Mouse (Mus musculus) kidney, postnatal 4 days (tissue): ENCODE results near the gene Aunip.

Experiments used
- DNase-seq, 2 experiments: peaks; one replicate each; pipeline ENCODE4 v3.0.0; 2021; ENCODE audit warnings: mixed read lengths in 2 of 2

Gene Aunip

GRCm38 (mm10) chr4:134510845-134511411 is at the start of gene Aunip:
Gene Aunip, plus strand, starts transcription at chr4:134510999.
- DNase-seq, result peak; percentile 98

- DNase-seq, result no peak
Measured at GRCm38 (mm10) chr4:134461252-134461651, 49.5 kb upstream of the Aunip start.

GRCm38 (mm10) chr4:134465789-134466188 is 45.0 kb upstream of the Aunip start:
- no peak for DNase-seq

DNA sequence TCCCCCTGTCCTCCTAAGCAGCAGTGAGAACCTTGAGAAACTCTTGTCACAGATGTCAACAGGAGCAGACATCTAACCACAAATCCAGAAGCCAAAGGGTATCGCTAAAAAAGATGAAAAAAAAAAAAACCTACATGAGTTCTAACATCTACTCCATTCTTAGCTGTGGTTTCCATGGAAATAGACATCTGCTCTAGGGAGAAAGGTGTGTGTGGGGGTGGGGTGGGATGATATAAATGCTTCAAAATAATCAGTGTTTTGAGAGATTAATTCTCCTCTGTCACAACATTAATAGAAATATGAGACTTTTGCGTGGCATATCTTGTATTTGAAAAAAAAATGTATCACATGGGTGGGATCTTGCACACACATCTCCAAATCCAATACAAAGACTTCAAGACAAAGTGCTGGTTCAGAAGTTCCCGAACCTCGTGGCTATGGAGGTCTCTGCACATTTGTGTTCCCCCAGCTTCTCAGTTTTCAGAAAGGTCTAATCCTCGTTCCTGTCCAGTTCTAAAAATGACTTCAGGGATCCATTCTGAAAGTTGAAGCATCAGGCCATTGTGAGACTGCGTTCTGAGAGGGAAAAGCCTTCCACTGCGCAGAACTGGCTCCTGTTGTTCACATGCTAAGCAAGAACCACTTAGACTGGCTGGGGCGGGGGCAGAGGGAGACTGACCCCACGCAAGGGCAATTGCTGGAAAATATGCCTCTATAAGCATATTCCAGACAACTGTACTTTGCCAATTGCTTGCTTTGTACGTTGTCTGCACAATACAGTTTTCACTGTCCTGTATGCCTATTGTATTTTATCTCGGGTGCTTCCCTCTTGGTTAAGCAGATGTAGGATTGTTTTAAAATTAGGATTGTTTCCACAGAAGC is 44.2 kb upstream of the Aunip start:
- DNase-seq, result no peak

- DNase-seq, result peak; percentile 43 to 50
Measured at GRCm38 (mm10) chr4:134467435-134468214, 43.2 kb upstream of the Aunip start.

DNA sequence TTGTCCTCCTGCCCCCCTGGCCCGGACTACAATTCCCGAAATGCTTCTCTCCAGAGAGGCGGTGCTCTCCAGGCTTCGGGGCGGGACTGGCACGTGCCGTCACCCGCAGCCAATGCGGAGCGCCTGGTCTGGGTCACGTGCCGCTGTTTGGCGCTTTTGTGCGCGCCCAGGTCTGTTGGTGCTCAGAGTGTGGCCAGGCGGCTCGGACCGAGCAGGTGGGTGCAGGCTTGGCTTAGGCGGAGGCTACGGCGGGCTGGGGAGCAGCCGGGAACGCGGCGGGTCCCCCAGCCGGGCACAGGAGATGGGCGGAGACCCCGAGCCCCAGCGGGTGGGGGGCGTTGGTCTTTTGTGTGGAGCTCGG is 42.6 kb upstream of the Aunip start, which contains the start of gene Stmn1:
Stmn1 (plus strand) TSS at position 106 of the 361 bp plus-strand sequence.
- DNase-seq, result peak; percentile 94 to 97

- peak; percentile 98 for DNase-seq
Measured at GRCm38 (mm10) chr4:134468578-134469266, 42.1 kb upstream of the Aunip start.

GRCm38 (mm10) chr4:134469341-134469796 is 41.4 kb upstream of the Aunip start:
- DNase-seq, result no peak

- DNase-seq, result no peak
Measured at GRCm38 (mm10) chr4:134469985-134470384, 40.8 kb upstream of the Aunip start.

GRCm38 (mm10) chr4:134471469-134471868 is 39.3 kb upstream of the Aunip start:
- DNase-seq, result no peak

- no peak for DNase-seq
Measured at GRCm38 (mm10) chr4:134473764-134474163, 37.0 kb upstream of the Aunip start.

DNA sequence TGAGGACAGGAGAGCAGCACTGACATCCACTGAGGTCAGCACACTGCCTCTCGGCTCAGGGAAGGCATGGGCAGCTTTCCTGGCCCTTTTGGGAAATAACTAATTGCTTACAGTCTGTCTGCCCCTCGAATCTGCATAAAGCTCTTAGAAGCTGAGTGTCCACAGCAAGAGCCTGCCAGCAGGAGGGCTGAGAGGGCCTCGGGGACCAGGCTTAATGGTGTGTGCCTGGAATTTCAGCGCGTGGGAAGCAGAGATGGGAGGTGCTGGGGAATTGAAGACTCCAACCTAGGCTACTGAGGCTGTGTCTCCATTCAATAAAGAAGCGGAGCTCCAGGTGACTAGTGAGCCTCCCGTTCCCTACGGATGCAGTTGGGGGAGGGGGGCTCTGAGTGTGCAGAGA is 36.6 kb upstream of the Aunip start:
- no peak for DNase-seq

DNA sequence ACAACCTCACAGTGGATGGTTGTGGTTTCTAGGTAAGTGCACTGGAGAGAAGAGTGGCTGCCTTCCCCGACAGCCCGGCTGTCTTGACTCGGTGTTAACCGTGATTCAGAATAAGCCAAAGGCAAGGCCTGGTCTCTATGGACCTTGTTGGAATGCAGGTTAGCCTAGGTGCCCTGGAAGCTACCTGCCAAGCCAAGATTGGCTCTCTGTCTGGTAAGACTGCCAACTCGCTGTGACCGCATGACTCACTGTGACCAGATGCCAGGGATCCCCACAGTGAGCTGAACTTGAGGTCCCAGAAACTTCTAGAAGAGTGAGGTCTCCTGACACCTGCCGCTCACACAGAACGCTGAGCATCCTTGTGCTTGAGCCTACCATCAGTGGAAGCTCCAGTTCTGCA is 33.9 kb upstream of the Aunip start:
- no peak for DNase-seq

GRCm38 (mm10) chr4:134478031-134478430 is 32.8 kb upstream of the Aunip start:
- DNase-seq, result peak; percentile 95 to 96

DNA sequence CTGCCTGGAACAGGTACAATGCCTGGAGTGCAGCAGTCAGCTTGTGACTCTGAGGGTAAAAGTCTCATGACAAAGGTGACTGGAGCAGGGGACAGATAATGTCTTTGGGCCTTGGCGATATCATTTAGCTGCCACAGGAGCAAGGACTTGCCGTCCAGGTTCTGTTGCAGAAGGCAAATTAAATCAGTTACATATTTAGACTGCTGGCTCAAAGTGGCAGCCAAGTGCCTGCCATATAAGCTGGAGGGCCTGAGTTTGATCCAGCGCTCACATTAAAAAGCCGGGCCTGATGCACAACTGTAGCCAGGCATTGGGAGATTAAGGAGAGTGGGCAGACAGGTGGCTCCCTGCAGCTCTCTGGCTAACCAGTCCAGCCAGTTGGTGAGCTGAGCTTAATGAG is 31.0 kb upstream of the Aunip start:
- no peak for DNase-seq

- DNase-seq, result peak; percentile 87 to 89
Measured at GRCm38 (mm10) chr4:134480864-134481263, 29.9 kb upstream of the Aunip start.

- DNase-seq, result no peak
Measured at GRCm38 (mm10) chr4:134481270-134481669, 29.5 kb upstream of the Aunip start.

DNA sequence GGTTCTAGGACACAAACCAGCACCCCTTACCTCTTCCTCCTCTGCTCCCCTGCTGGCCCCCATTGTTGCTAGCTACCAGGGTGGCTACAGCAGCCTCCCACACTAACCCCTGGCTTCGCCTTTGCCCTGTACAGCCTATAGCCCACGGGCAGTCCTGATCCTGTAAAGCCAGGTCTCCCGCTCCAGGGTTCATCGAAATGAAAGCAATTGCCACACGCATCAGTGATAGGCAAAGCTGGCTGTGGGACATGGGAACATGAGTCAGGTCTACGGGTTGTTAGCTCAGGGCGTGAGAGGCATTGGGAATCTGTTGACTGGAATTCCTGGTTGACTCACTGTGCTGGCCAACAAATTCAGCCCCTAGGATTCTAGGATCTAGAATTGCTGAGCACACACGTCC is 28.4 kb upstream of the Aunip start:
- no peak for DNase-seq

DNA sequence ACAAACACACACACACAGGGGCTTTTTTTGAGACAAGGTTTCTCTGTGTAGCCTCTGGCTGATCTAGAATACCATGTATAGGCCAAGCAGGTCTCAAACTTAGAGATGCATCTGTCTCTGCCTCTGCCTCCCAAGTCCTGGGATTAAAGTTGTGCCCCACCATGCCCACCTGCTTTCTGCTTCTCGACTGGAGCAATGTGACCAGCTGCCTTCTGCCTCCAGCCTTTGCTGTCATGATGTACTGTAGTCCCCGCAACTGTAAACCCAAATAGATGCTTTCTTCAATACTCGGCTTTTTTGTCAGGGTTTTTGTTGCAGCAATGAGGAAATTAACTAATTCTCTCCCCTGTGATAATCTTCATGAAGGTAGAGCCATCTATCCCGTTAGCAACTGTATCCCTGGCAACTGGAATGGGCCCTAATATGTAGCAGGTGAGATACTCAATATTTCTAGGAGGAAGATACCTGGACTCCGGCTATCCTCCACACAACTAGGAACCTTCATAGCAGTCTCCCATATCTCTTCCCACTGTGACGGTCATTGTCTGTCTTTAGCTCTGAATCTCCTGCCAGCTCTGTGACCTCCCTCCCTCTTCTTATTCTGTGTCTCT is 27.6 kb upstream of the Aunip start:
- no peak for DNase-seq

DNA sequence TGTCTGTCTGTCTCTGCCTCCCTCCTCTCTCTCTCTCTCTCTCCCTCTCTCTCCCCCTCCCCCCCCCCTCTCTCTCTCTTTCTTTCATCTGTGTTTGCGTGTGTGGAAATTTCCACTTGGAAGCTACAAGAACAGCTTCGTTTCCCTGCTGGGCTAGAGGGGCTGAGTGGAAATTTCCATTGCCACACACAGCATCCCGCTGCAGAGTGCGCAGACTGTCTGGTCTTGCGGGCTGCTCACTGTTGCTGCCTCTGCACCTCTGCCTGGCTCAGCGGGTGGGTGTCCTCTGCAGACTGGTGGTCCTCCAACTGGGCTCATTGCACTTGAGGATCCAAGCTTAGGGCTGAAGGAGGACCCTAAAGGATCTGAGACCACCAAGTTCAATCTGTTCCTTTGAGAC is 27.1 kb upstream of the Aunip start:
- DNase-seq, result peak; percentile 37 to 54

GRCm38 (mm10) chr4:134484231-134484630 is 26.6 kb upstream of the Aunip start:
- DNase-seq, result no peak

DNA sequence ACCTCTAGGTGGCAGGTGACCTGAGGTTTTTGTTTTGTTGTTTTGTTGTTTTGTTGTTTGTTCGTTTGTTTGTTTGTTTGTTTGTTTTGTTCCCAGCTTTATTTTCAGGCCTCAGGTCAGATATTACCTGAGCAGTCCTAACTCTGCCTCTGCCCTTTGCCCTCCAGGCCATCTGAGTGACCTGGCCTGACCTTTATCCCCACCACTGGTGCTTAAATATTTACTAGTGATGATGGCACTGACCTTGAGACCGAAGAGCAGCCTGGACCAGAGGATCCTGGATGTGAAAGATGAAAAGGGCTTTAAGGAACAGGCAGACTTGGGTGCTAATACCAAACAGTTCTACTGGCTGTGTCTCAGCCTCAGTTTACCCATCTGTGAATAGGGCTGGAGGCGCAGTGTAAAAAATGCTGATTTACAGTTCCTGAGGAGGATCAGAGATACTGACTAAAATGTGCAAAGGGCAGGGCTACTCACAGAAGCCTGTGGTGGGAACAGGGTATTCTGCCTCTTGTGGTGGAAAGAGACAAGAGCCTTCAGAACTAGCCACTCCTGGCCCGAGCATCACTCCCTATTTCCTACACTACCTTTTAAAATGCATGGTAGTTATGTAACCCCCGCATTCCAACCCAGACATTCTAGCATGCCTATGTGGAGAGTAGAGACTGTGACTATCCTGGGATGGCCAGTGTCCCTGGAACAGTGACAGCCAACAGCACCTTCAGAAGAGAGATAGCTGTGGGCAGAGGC is 25.5 kb upstream of the Aunip start:
- DNase-seq, result no peak
